In the genomic region with DNA sequence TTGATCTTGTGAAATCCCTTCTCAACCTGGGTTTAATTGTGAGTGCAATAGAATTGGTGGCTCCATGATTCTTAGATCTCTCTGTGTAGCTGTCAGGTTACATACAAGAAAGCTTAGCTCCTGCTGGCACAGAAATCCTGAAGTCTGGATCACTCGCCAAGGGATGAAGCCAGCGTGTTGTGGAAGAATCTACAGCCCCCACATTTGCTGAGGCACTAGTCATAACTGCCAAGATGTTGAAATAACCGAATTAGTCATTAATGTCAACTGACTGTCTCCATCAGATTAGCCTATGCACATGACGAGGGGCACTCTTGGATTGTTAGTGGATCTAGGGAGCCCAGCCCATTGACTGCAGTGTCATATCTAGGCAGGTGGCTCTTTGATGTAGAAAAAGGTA, we compare ENCODE assay signal across 12 mouse cellular contexts.
DNase-seq lines count a peak whose midpoint lies in the region; ATAC-seq and TF ChIP-seq lines count a peak whose summit lies in the region.
"Had no signal": no experiment of that assay in that cellular context is flagged by ENCODE, and none has a peak within 500 bp of the region (broad histone marks: within the 10 kb centered on the region; RNA-seq: fewer than 3 reads in every experiment).

No protein-coding gene starts in this region.

- H3K9me3 ChIP-seq in forebrain, embryonic 15.5 days, result no peaks in the 10 kb centered on the region
- no peaks in the 10 kb centered on the region for H3K9me3 ChIP-seq in forebrain, embryonic 12.5 days
- H3K9me3 ChIP-seq in lung, embryonic 14.5 days (ENCODE audit: low read depth, low read length), result no peaks in the 10 kb centered on the region
- no peaks in the 10 kb centered on the region for H3K9me3 ChIP-seq in liver, embryonic 12.5 days (replicated peaks)
- H3K9me3 ChIP-seq in heart, embryonic 10.5 days, result no peaks in the 10 kb centered on the region
- H3K9me3 ChIP-seq: heart, embryonic 15.5 days had no signal

- no peak overlapping the region for H3K4me3 ChIP-seq in forebrain, embryonic 15.5 days
- H3K4me3 ChIP-seq in forebrain, embryonic 12.5 days (replicated peaks), result no peak overlapping the region
- no peak overlapping the region for H3K4me3 ChIP-seq in lung, embryonic 14.5 days (ENCODE audit: low read depth, low read length)
- no peak overlapping the region for H3K4me3 ChIP-seq in lung, adult 2 months (replicated peaks; ENCODE audit: extremely low read depth, low read depth, low read length)
- no peak overlapping the region for H3K4me3 ChIP-seq in liver, embryonic 12.5 days
- no peak overlapping the region for H3K4me3 ChIP-seq in heart, embryonic 10.5 days
- H3K4me3 ChIP-seq: heart, embryonic 15.5 days had no signal

- POLR2A ChIA-PET in Patski (lab: Charles Lee), result no interaction called here

- H3K4me1 ChIP-seq in forebrain, embryonic 15.5 days, result peaks cover 12% of the 10 kb centered on the region
- no peaks in the 10 kb centered on the region; the same call in 1 of the 2 replicates for H3K4me1 ChIP-seq in forebrain, embryonic 12.5 days
- H3K4me1 ChIP-seq in lung, embryonic 14.5 days (ENCODE audit: insufficient read depth), result no peaks in the 10 kb centered on the region
- no peaks in the 10 kb centered on the region for H3K4me1 ChIP-seq in lung, adult 2 months (ENCODE audit: control insufficient read depth, insufficient read depth, low read length)
- no peaks in the 10 kb centered on the region for H3K4me1 ChIP-seq in liver, embryonic 12.5 days
- H3K4me1 ChIP-seq in heart, embryonic 10.5 days, result no peaks in the 10 kb centered on the region
- H3K4me1 ChIP-seq: heart, embryonic 15.5 days had no signal

- WGBS in forebrain, embryonic 15.5 days, result 37% methylated on average over 4 of the region's 4 CpGs
- 53% methylated on average over 4 of the region's 4 CpGs for WGBS in forebrain, embryonic 12.5 days
- WGBS in lung, embryonic 14.5 days, result 52% methylated on average over 4 of the region's 4 CpGs
- 57% methylated on average over 4 of the region's 4 CpGs for WGBS in lung, adult 2 months
- WGBS in liver, embryonic 12.5 days (ENCODE audit: insufficient replicate concordance), result 53% methylated on average over 4 of the region's 4 CpGs
- 79% methylated on average over 4 of the region's 4 CpGs for WGBS in heart, embryonic 10.5 days

- CTCF ChIA-PET in Patski (lab: Charles Lee), result interaction anchor here (0.9 to 1.2 kb wide), 4 partner anchors 13 to 27 kb away, joined by 3 to 4 read pairs (median 3); no protein-coding TSS in a partner anchor

- TF ChIP-seq POLR2A in lung, adult 2 months (IDR thresholded peaks at IDR 0.05; ENCODE audit: borderline replicate concordance, extremely low read depth, low read depth, low read length), result no peak

- H3K27ac ChIP-seq in forebrain, embryonic 15.5 days (replicated peaks), result no peak overlapping the region
- H3K27ac ChIP-seq in forebrain, embryonic 12.5 days, result no peak overlapping the region
- H3K27ac ChIP-seq in lung, embryonic 14.5 days (ENCODE audit: low read depth), result no peak overlapping the region
- no peak overlapping the region for H3K27ac ChIP-seq in liver, embryonic 12.5 days
- no peak overlapping the region for H3K27ac ChIP-seq in heart, embryonic 10.5 days
- H3K27ac ChIP-seq: heart, embryonic 15.5 days had no signal

- H3K9ac ChIP-seq in forebrain, embryonic 15.5 days (replicated peaks), result no peak overlapping the region
- H3K9ac ChIP-seq in forebrain, embryonic 12.5 days, result no peak overlapping the region
- H3K9ac ChIP-seq in lung, embryonic 14.5 days, result no peak overlapping the region
- no peak overlapping the region for H3K9ac ChIP-seq in liver, embryonic 12.5 days
- H3K9ac ChIP-seq: heart, embryonic 15.5 days had no signal

- ATAC-seq in forebrain, embryonic 15.5 days (replicated peaks), result peak; percentile 64
- no peak for ATAC-seq in forebrain, embryonic 12.5 days (ENCODE audit: low FRiP score)
- no peak for ATAC-seq in lung, embryonic 14.5 days (ENCODE audit: insufficient read depth)
- no peak for ATAC-seq in Patski
- no peak for ATAC-seq in liver, embryonic 12.5 days

- in situ Hi-C loops in Patski (cut with MboI; ENCODE audit: low pct_unique_long_range_greater_than_20kb), result no loop called here

- DNase-seq in lung, embryonic 14.5 days, result peak; percentile 11
- no peak for DNase-seq in lung, adult 2 months
- peak; percentile 44 for DNase-seq in Patski (ENCODE audit: low read depth, low spot score)
- DNase-seq in layer of hippocampus, adult 9-11 months, result peak; percentile 39
- DNase-seq in heart, embryonic 10.5 days (ENCODE audit: low spot score), result no peak
- DNase-seq: embryo, embryonic 11 days; kidney, postnatal 4 days; thymus, adult 2 months had no signal

- H3K4me2 ChIP-seq in forebrain, embryonic 15.5 days (replicated peaks), result no peak overlapping the region
- H3K4me2 ChIP-seq in forebrain, embryonic 12.5 days, result no peak overlapping the region
- H3K4me2 ChIP-seq in lung, embryonic 14.5 days, result no peak overlapping the region
- H3K4me2 ChIP-seq in liver, embryonic 12.5 days, result no peak overlapping the region
- H3K4me2 ChIP-seq: heart, embryonic 15.5 days had no signal

- no peaks in the 10 kb centered on the region for H3K36me3 ChIP-seq in forebrain, embryonic 15.5 days
- H3K36me3 ChIP-seq in forebrain, embryonic 12.5 days (replicated peaks), result no peaks in the 10 kb centered on the region
- no peaks in the 10 kb centered on the region for H3K36me3 ChIP-seq in lung, embryonic 14.5 days (ENCODE audit: insufficient read depth)
- H3K36me3 ChIP-seq in liver, embryonic 12.5 days, result no peaks in the 10 kb centered on the region
- no peaks in the 10 kb centered on the region for H3K36me3 ChIP-seq in heart, embryonic 10.5 days
- H3K36me3 ChIP-seq: heart, embryonic 15.5 days had no signal

- H3K27me3 ChIP-seq in forebrain, embryonic 15.5 days, result no peaks in the 10 kb centered on the region
- no peaks in the 10 kb centered on the region for H3K27me3 ChIP-seq in forebrain, embryonic 12.5 days
- H3K27me3 ChIP-seq in lung, embryonic 14.5 days (ENCODE audit: insufficient read depth, low read length), result no peaks in the 10 kb centered on the region
- H3K27me3 ChIP-seq in Patski, result no peaks in the 10 kb centered on the region
- no peaks in the 10 kb centered on the region for H3K27me3 ChIP-seq in liver, embryonic 12.5 days (replicated peaks)
- no peaks in the 10 kb centered on the region for H3K27me3 ChIP-seq in heart, embryonic 10.5 days (ENCODE audit: insufficient read depth, poor library complexity, severe bottlenecking)
- H3K27me3 ChIP-seq: heart, embryonic 15.5 days had no signal

- no peak for TF ChIP-seq CTCF in lung, embryonic 14.5 days (IDR thresholded peaks at IDR 0.05; ENCODE audit: low read depth)
- no peak for TF ChIP-seq CTCF in lung, adult 2 months (IDR thresholded peaks at IDR 0.05; ENCODE audit: insufficient read depth, low read length)
- TF ChIP-seq CTCF in Patski (IDR thresholded peaks at IDR 0.05), result no peak

Comparison
In these comparisons a context has a peak if more than half of its experiments do, and no peak if none do; other contexts are left out.
1. DNase-seq: peak in lung, embryonic 14.5 days (single experiment), Patski (single experiment) and layer of hippocampus, adult 9-11 months (single experiment); none in lung, adult 2 months (single experiment) and heart, embryonic 10.5 days (single experiment).